Comparison of ENCODE assay signal across 11 mouse cellular contexts in genomic region chr5:51799371-51800035, GRCm38 (mm10).
A peak's percentile ranks its signal among the peaks of the same experiment; 100 is the strongest.
DNase-seq lines count a peak whose midpoint lies in the region; ATAC-seq and TF ChIP-seq lines count a peak whose summit lies in the region.
"Had no signal": no experiment of that assay in that cellular context is flagged by ENCODE, and none has a peak within 500 bp of the region (broad histone marks: within the 10 kb centered on the region; RNA-seq: fewer than 3 reads in every experiment).

No protein-coding gene starts in this region.

- H3K27ac ChIP-seq in lung, embryonic 14.5 days (ENCODE audit: low read depth), result no peak overlapping the region
- H3K27ac ChIP-seq in intestine, embryonic 16.5 days (ENCODE audit: low read length), result no peak overlapping the region; the same call in 1 of the 2 replicates
- H3K27ac ChIP-seq in stomach, embryonic 15.5 days, result no peak overlapping the region
- H3K27ac ChIP-seq in forebrain, embryonic 12.5 days, result no peak overlapping the region
- H3K27ac ChIP-seq: heart, embryonic 15.5 days; macrophage had no signal

- peak; percentile 63 for ATAC-seq in lung, embryonic 14.5 days (ENCODE audit: insufficient read depth)
- ATAC-seq in intestine, embryonic 16.5 days, result peak; percentile 65; the same call in 1 of the 2 replicates
- ATAC-seq in stomach, embryonic 15.5 days (ENCODE audit: insufficient read depth, low FRiP score, low read depth), result peak; percentile 76
- ATAC-seq in erythroid progenitor cell, adult 5-6 weeks (replicated peaks; ENCODE audit: low FRiP score, poor library complexity, severe bottlenecking), result no peak
- ATAC-seq in forebrain, embryonic 12.5 days (ENCODE audit: low FRiP score), result no peak
- ATAC-seq: inflammation-experienced regulatory T-cells, adult 6 months had no signal

- H3K36me3 ChIP-seq in lung, embryonic 14.5 days (ENCODE audit: insufficient read depth), result no peaks in the 10 kb centered on the region
- H3K36me3 ChIP-seq in intestine, embryonic 16.5 days (ENCODE audit: control insufficient read depth, insufficient read depth, low read length), result no peaks in the 10 kb centered on the region
- no peaks in the 10 kb centered on the region for H3K36me3 ChIP-seq in stomach, embryonic 15.5 days
- H3K36me3 ChIP-seq in forebrain, embryonic 12.5 days (replicated peaks), result no peaks in the 10 kb centered on the region
- H3K36me3 ChIP-seq: heart, embryonic 15.5 days had no signal

- no peak for TF ChIP-seq CTCF in lung, embryonic 14.5 days (IDR thresholded peaks at IDR 0.05; ENCODE audit: low read depth)
- no peak for TF ChIP-seq CTCF in lung, adult 2 months (IDR thresholded peaks at IDR 0.05; ENCODE audit: insufficient read depth, low read length)

- H3K9ac ChIP-seq in lung, embryonic 14.5 days, result no peak overlapping the region
- no peak overlapping the region for H3K9ac ChIP-seq in intestine, embryonic 16.5 days (ENCODE audit: low read depth, low read length)
- no peak overlapping the region for H3K9ac ChIP-seq in stomach, embryonic 15.5 days
- no peak overlapping the region for H3K9ac ChIP-seq in forebrain, embryonic 12.5 days
- H3K9ac ChIP-seq: heart, embryonic 15.5 days had no signal

- no peak overlapping the region for H3K4me3 ChIP-seq in lung, embryonic 14.5 days (ENCODE audit: low read depth, low read length)
- no peak overlapping the region for H3K4me3 ChIP-seq in lung, adult 2 months (replicated peaks; ENCODE audit: extremely low read depth, low read depth, low read length)
- no peak overlapping the region for H3K4me3 ChIP-seq in intestine, embryonic 16.5 days (ENCODE audit: low read length)
- H3K4me3 ChIP-seq in stomach, embryonic 15.5 days (replicated peaks), result no peak overlapping the region
- no peak overlapping the region for H3K4me3 ChIP-seq in forebrain, embryonic 12.5 days (replicated peaks)
- H3K4me3 ChIP-seq: heart, embryonic 15.5 days had no signal

- 50% methylated on average over 6 of the region's 6 CpGs for WGBS in lung, embryonic 14.5 days
- WGBS in lung, adult 2 months, result 48% methylated on average over 6 of the region's 6 CpGs
- WGBS in intestine, embryonic 16.5 days, result 57% methylated on average over 6 of the region's 6 CpGs
- WGBS in stomach, embryonic 15.5 days, result 51% methylated on average over 6 of the region's 6 CpGs
- WGBS in forebrain, embryonic 12.5 days, result 94% methylated on average over 6 of the region's 6 CpGs

- no peaks in the 10 kb centered on the region for H3K27me3 ChIP-seq in lung, embryonic 14.5 days (ENCODE audit: insufficient read depth, low read length)
- no peaks in the 10 kb centered on the region for H3K27me3 ChIP-seq in intestine, embryonic 16.5 days (replicated peaks; ENCODE audit: control insufficient read depth, insufficient read depth, low read length)
- H3K27me3 ChIP-seq in stomach, embryonic 15.5 days (replicated peaks), result no peaks in the 10 kb centered on the region
- H3K27me3 ChIP-seq in forebrain, embryonic 12.5 days, result no peaks in the 10 kb centered on the region
- H3K27me3 ChIP-seq: heart, embryonic 15.5 days had no signal

- DNase-seq in lung, embryonic 14.5 days, result peak; percentile 73
- no peak for DNase-seq in lung, adult 2 months
- DNase-seq in kidney, postnatal 25 days, result peak; percentile 22 to 68
- DNase-seq in cerebellum, adult 18-20 months, result no peak

- H3K4me1 ChIP-seq in lung, embryonic 14.5 days (ENCODE audit: insufficient read depth), result peaks cover 3% of the 10 kb centered on the region; the same call in 1 of the 2 replicates
- no peaks in the 10 kb centered on the region; the same call in 1 of the 2 replicates for H3K4me1 ChIP-seq in lung, adult 2 months (ENCODE audit: control insufficient read depth, insufficient read depth, low read length)
- H3K4me1 ChIP-seq in intestine, embryonic 16.5 days (ENCODE audit: control insufficient read depth, insufficient read depth, low read length), result no peaks in the 10 kb centered on the region
- H3K4me1 ChIP-seq in stomach, embryonic 15.5 days, result 0 out of 2 replicates have a peak, but pooled peaks cover 5% of the 10 kb centered on the region
- H3K4me1 ChIP-seq in forebrain, embryonic 12.5 days, result no peaks in the 10 kb centered on the region

- no peaks in the 10 kb centered on the region for H3K9me3 ChIP-seq in lung, embryonic 14.5 days (ENCODE audit: low read depth, low read length)
- H3K9me3 ChIP-seq in intestine, embryonic 16.5 days (ENCODE audit: control insufficient read depth, low read length), result no peaks in the 10 kb centered on the region
- H3K9me3 ChIP-seq in stomach, embryonic 15.5 days, result no peaks in the 10 kb centered on the region
- no peaks in the 10 kb centered on the region for H3K9me3 ChIP-seq in forebrain, embryonic 12.5 days
- H3K9me3 ChIP-seq: heart, embryonic 15.5 days had no signal

- TF ChIP-seq POLR2A in lung, adult 2 months (IDR thresholded peaks at IDR 0.05; ENCODE audit: borderline replicate concordance, extremely low read depth, low read depth, low read length), result no peak

- H3K4me2 ChIP-seq in lung, embryonic 14.5 days, result no peak overlapping the region
- H3K4me2 ChIP-seq in intestine, embryonic 16.5 days (ENCODE audit: low read depth, low read length), result no peak overlapping the region
- no peak overlapping the region for H3K4me2 ChIP-seq in stomach, embryonic 15.5 days
- H3K4me2 ChIP-seq in forebrain, embryonic 12.5 days, result no peak overlapping the region
- H3K4me2 ChIP-seq: heart, embryonic 15.5 days had no signal

Comparison
In these comparisons a context has a peak if more than half of its experiments do, and no peak if none do; other contexts are left out.
1. DNase-seq: peak in lung, embryonic 14.5 days (single experiment) and kidney, postnatal 25 days (2 of 2); none in lung, adult 2 months (single experiment) and cerebellum, adult 18-20 months (0 of 2).
2. ATAC-seq: peak in lung, embryonic 14.5 days (single experiment), intestine, embryonic 16.5 days (single experiment) and stomach, embryonic 15.5 days (single experiment); none in erythroid progenitor cell, adult 5-6 weeks (single experiment) and forebrain, embryonic 12.5 days (single experiment).